Mouse (Mus musculus) thymus, postnatal 14 days (tissue): ENCODE results near the gene Pop4.

ENCODE experiments used
- DNase-seq: peaks from one replicate; pipeline ENCODE4 v3.0.0; 2021

Gene Pop4

GRCm38 (mm10) chr7:38218631-38219367 is 52.4 kb downstream of the Pop4 start:
- DNase-seq, result no peak

DNA sequence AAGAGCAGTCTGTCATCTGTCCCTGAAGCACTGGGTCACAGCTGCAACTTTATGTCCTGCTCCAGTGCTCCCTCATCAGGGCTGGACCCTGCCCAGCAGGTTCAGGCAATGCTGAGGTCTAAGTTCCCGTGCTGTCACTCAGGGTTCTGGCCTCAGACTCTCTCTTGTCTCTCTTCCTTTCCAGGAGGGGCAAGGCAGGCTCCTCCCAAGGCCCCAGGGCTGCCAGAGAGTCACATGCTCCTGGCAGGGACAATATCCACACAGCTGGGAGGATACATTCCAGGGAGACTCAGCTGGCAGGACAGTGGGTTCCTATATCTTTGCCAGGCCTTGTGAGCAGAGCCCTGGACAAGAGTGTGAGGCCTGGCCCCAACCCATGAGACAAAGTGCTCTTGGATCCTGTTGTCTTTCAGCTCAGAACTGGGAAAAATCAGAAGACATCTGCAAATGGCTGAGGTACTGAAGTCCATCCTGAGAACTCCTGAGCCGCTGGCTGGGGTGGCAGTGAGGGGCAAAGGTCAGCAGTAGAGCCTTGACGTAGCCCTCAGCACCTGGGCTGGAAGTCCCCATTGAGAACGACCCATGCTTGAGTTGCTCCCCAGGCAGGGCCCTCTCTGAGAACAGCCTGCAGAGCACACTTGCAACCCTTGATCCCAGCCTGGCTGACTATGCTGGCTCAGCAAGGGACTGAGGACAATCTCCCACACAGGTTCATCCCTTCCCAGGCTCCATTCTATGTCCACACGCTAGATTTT is 53.6 kb downstream of the Pop4 start:
- DNase-seq, result no peak

GRCm38 (mm10) chr7:38215697-38216096 is 55.5 kb downstream of the Pop4 start:
- DNase-seq, result no peak

DNA sequence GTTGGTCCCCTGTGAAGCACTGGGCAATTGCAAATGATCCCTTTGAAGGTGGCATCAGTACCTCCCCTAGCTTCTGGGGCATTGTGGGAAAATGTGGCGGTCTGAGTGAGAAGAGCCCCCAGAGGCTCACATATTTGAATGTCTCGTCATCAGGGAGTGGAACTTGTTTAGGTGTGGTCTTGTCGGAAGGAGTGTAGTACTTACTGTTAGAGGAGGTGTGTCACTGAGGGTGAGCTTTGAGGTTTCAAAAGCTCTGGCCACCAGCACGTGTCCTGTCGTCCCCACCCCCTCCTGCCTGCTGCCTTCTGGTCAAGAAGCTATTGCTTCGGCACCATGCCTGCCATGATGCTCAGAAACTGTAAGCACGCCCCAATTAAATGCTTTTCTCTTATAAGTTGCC is 55.9 kb downstream of the Pop4 start:
- no peak for DNase-seq

- peak; percentile 77 for DNase-seq
These were observed 56.6 kb downstream of the Pop4 start for GRCm38 (mm10) chr7:38214473-38215214.

- DNase-seq, result no peak
These were observed 58.6 kb downstream of the Pop4 start for GRCm38 (mm10) chr7:38212651-38213062.
